Mouse (Mus musculus): ENCODE data around the gene Gna13. TPM values are rescaled to one million over a fixed set of nuclear protein-coding genes. Genes with fewer than 3 reads are reported as not detected.

Gna13 gene
- total and polyA plus RNA-seq, 3 experiments = 32.2 to 57.6 (median 39.3) TPM

- dilution Hi-C loops (cut with MboI; ENCODE audit: extremely low pct_ligation_motif_present, extremely low pct_unique_long_range_greater_than_20kb, low sequenced_read_pairs) (no loop called here), in situ Hi-C loops (cut with MboI; ENCODE audit: low pct_ligation_motif_present, low pct_unique_long_range_greater_than_20kb, low sequenced_read_pairs) (no loop called here)
- H3K27ac ChIP-seq (ENCODE audit: insufficient read depth, low read depth) = no peak overlapping the region
- H3K4me3 ChIP-seq (replicated peaks in 1 of 3; ENCODE audit: low read depth in 2 of 3, low read length in 2 of 3, poor library complexity in 1 of 3) = no peak overlapping the region
- peaks cover 61% of the 10 kb centered on the region for H3K79me2 ChIP-seq (replicated peaks; ENCODE audit: control insufficient read depth, extremely low read depth, insufficient read depth, poor library complexity, severe bottlenecking)
- H3K9me3 ChIP-seq (replicated peaks; ENCODE audit: low read length) = no peaks in the 10 kb centered on the region
- TF ChIP-seq MXI1 (IDR thresholded peaks at IDR 0.05; ENCODE audit: low read depth, low read length) = no peak
- TF ChIP-seq ZC3H11A (IDR thresholded peaks at IDR 0.05; ENCODE audit: low read depth, low read length) = no peak
- no peak for TF ChIP-seq BHLHE40 (IDR thresholded peaks at IDR 0.05; ENCODE audit: low read depth, low read length)
- TF ChIP-seq TCF12 (IDR thresholded peaks at IDR 0.05; ENCODE audit: low read depth, low read length) = no peak
- TF ChIP-seq SMC3 (IDR thresholded peaks at IDR 0.05; ENCODE audit: low read depth, low read length) = no peak
- TF ChIP-seq CHD2 (IDR thresholded peaks at IDR 0.05; ENCODE audit: low read length) = no peak
- no peak for TF ChIP-seq USF2 (conservative IDR thresholded peaks at IDR 0.05; ENCODE audit: low read depth, low read length)
- TF ChIP-seq EP300 (IDR thresholded peaks at IDR 0.05; ENCODE audit: low read length) = no peak
- TF ChIP-seq MEF2A (IDR thresholded peaks at IDR 0.05; ENCODE audit: borderline replicate concordance, low read depth, low read length) = no peak
- no peak for TF ChIP-seq MAZ (IDR thresholded peaks at IDR 0.05; ENCODE audit: low read depth, low read length)
- H3K36me3 ChIP-seq (replicated peaks in 1 of 2; ENCODE audit: control insufficient read depth in 1 of 2, insufficient read depth in 1 of 2, low read length in 1 of 2) = peaks cover 24 to 62% of the 10 kb centered on the region in 2 experiments
- H3K9ac ChIP-seq (ENCODE audit: insufficient read depth, low read depth) = no peak overlapping the region
- DNase-seq (ENCODE audit: extremely low read depth) = no peak
- H3K4me2 ChIP-seq (ENCODE audit: insufficient read depth, low read depth, poor library complexity, severe bottlenecking) = no peak overlapping the region
- peaks cover 4 to 72% of the 10 kb centered on the region in 2 experiments for H3K4me1 ChIP-seq (ENCODE audit: control insufficient read depth in 1 of 2, insufficient read depth in 2 of 2)
- H3K27me3 ChIP-seq (replicated peaks) = no peaks in the 10 kb centered on the region
Measured at GRCm38 (mm10) chr11:109366802-109367579, 4.4 kb downstream of the Gna13 start.

GRCm38 (mm10) chr11:109369026-109369637, 6.5 kb downstream of the Gna13 start:
- in situ Hi-C loops (cut with MboI; ENCODE audit: low pct_ligation_motif_present, low pct_unique_long_range_greater_than_20kb, low sequenced_read_pairs) = no loop called here
- Histone ChIP-seq H3K4me3 (replicated peaks in 1 of 3; ENCODE audit: low read depth in 2 of 3, low read length in 2 of 3, poor library complexity in 1 of 3) (peak overlapping the region in 1 of 3 experiments; percentile 27), H3K27ac (ENCODE audit: insufficient read depth, low read depth) (no peak overlapping the region), H3K36me3 (replicated peaks in 1 of 2; ENCODE audit: control insufficient read depth in 1 of 2, insufficient read depth in 1 of 2, low read length in 1 of 2) (peaks cover 30 to 76% of the 10 kb centered on the region in 2 experiments), H3K4me1 (ENCODE audit: control insufficient read depth in 1 of 2, insufficient read depth in 2 of 2) (peaks cover 4 to 85% of the 10 kb centered on the region in 2 experiments), H3K79me2 (replicated peaks; ENCODE audit: control insufficient read depth, extremely low read depth, insufficient read depth, poor library complexity, severe bottlenecking) (peaks cover 63% of the 10 kb centered on the region), H3K27me3 (replicated peaks) (no peaks in the 10 kb centered on the region), H3K4me2 (ENCODE audit: insufficient read depth, low read depth, poor library complexity, severe bottlenecking) (no peak overlapping the region), H3K9ac (ENCODE audit: insufficient read depth, low read depth) (no peak overlapping the region), H3K9me3 (replicated peaks; ENCODE audit: low read length) (peaks cover 3% of the 10 kb centered on the region)
- dilution Hi-C loops (cut with MboI; ENCODE audit: extremely low pct_ligation_motif_present, extremely low pct_unique_long_range_greater_than_20kb, low sequenced_read_pairs) = no loop called here
- no peak for TF ChIP-seq RAD21 (IDR thresholded peaks at IDR 0.05; ENCODE audit: low read depth, low read length)
- TF ChIP-seq MEF2A (IDR thresholded peaks at IDR 0.05; ENCODE audit: borderline replicate concordance, low read depth, low read length) = no peak
- no peak for TF ChIP-seq USF1 (IDR thresholded peaks at IDR 0.05; ENCODE audit: low read depth, low read length)
- TF ChIP-seq TBP (conservative IDR thresholded peaks at IDR 0.05; ENCODE audit: low read depth, low read length) = no peak
- TF ChIP-seq PAX5 (IDR thresholded peaks at IDR 0.05; ENCODE audit: low read length) = no peak
- no peak for TF ChIP-seq SMC3 (IDR thresholded peaks at IDR 0.05; ENCODE audit: low read depth, low read length)
- no peak for TF ChIP-seq NRF1 (IDR thresholded peaks at IDR 0.05; ENCODE audit: low read depth, low read length)
- no peak for TF ChIP-seq ZC3H11A (IDR thresholded peaks at IDR 0.05; ENCODE audit: low read depth, low read length)
- TF ChIP-seq POLR2AphosphoS2 (IDR thresholded peaks at IDR 0.05; ENCODE audit: low read depth, low read length) = no peak
- no peak for TF ChIP-seq E2F4 (IDR thresholded peaks at IDR 0.05; ENCODE audit: insufficient replicate concordance, low read depth, low read length)
- no peak for TF ChIP-seq ELF1 (IDR thresholded peaks at IDR 0.05; ENCODE audit: low read depth, low read length)
- no peak for TF ChIP-seq EP300 (IDR thresholded peaks at IDR 0.05; ENCODE audit: low read length)
- no peak for TF ChIP-seq ZNF384 (IDR thresholded peaks at IDR 0.05; ENCODE audit: low read depth, low read length)
- TF ChIP-seq ETS1 (conservative IDR thresholded peaks at IDR 0.05; ENCODE audit: low read depth, low read length) = no peak
- no peak for TF ChIP-seq POLR2A (IDR thresholded peaks at IDR 0.05; ENCODE audit: low read depth, low read length)
- no peak for TF ChIP-seq CTCF (conservative IDR thresholded peaks at IDR 0.05 in 1 of 2, IDR thresholded peaks at IDR 0.05 in 1 of 2; ENCODE audit: low read depth in 2 of 2, low read length in 2 of 2)
- no peak for DNase-seq (ENCODE audit: extremely low read depth)

Measured in CH12.LX (cell line).